Mouse (Mus musculus): ENCODE measurements around the gene Slc3a1.

- TF ChIP-seq TAL1 (IDR thresholded peaks at IDR 0.05; ENCODE audit: low read length) (no peak), GATA1 (IDR thresholded peaks at IDR 0.05; ENCODE audit: low read length) (no peak)
Measured at GRCm38 (mm10) chr17:85030651-85031050, 2.5 kb downstream of the Slc3a1 start.
